Mouse (Mus musculus) G1E-ER4 (cell line): Measurements from ENCODE around the gene Sost. TPM values are rescaled to one million over a fixed set of nuclear protein-coding genes. Genes with fewer than 3 reads are reported as not detected.

ENCODE experiments used
- GATA1 ChIP-seq: IDR thresholded peaks from one replicate; pipeline ENCODE4 v1.8.0; 2012; ENCODE audit warnings: low read length, inconsistent platforms
- polyA plus RNA-seq: library from polyadenylated mRNA; stranded (reverse); fragments of >175 nt; gene quantifications from 2 replicates; pipeline ENCODE4 v1.2.3, GENCODE M21; 2012

The Sost gene
- polyA plus RNA-seq: not detected in 2 replicates

- TF ChIP-seq GATA1: no peak
Observed at GRCm38 (mm10) chr11:101966965-101967614, at the start of gene Sost. Gene Sost, minus strand, starts transcription at chr11:101967015.

- no peak for TF ChIP-seq GATA1
Observed at GRCm38 (mm10) chr11:102016136-102016535, 49.3 kb upstream of the Sost start.

DNA sequence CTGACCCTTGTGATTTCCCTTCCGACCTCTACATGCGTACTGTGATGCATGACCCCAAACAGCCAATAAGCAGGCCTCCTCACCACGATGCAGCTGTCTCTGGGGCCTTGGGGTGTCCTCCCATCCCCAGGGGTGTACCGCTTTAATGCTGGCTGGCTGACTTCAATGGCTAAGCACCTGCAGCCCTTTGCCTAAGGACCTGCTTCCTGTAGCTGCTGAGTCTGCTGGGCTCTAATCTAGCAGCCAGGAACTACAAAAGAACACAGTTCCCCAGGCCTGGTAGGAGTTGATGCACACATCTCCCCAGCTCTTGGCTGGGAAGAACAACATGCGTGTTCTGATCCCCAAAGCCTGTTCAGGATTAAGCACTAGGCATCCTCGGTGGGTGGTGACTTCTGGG, 48.7 kb upstream of the Sost start:
- no peak for TF ChIP-seq GATA1

GRCm38 (mm10) chr11:102013201-102013600, 46.4 kb upstream of the Sost start:
- TF ChIP-seq GATA1: no peak

GRCm38 (mm10) chr11:102011510-102011909, 44.7 kb upstream of the Sost start:
- TF ChIP-seq GATA1: no peak

DNA sequence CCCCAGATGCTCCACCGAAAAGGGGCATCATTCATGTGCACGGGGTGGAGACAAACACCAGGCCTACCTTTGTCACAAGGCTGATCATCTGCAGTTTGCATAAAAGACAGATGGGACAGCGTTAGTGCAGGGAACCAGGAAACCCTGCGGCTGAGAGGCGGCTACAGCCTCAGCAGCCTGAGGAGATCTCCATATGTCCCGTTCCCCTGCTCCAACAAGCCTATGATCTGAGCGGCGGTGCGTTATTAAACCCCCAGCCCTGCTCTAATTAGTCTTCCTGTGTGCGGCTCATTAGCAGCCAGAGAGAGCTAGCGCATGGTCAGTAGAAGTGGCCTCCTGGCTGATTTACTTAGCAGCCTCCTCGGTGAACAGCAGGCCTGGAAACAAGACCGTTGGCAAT, 43.3 kb upstream of the Sost start:
- TF ChIP-seq GATA1: no peak

DNA sequence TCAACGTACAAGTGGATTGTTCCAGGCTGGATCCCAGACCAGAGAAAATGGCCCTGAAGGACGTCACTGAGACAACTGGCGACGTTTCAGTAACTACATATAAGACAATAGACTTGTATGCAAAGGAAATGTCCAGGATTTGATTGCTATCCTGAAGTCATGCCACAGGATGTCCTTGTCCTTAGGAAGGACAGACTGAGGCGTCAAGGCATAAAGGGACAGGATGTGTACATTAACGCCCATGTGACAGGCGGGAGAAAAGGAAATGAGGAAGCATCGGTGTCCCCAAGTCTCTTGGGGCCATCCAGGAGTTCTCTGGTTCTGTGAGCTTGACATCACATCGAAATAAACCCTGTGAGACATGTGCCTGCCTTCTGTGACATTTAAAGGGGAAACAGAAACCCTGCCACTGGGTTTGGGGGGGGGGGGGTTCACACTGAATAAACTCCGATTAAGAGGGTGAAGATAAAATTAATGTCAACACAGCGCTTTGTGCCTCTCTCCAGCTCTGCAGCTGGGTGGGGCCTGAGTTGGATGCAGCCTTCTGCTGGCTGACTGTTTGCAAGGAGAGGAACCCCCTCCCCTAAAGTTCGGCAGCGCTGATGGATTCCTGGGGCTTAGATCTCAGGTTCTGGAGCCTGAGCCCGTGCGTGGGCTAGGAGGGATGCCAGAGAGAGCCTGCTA, 42.3 kb upstream of the Sost start:
- no peak for TF ChIP-seq GATA1

DNA sequence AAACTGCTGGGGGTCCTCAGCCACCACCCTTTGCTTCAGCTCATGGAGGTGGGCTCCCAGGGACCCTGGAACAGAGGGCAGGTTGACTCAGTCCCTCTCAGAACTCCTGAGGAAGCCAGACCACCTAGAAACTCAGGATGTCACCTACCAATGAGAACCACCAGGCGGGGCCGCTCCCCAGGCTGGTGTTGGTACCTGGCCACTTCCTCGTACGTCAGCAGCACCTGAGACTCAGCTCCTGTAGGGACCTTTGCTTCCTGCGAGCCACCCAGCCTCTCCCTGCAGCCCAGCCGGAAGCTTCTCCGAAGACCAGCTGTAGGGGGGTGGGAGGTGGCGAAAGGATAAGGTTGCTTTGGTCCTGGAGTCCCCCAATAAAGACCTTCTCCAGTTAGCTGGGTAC, 41.6 kb upstream of the Sost start:
- no peak for TF ChIP-seq GATA1

DNA sequence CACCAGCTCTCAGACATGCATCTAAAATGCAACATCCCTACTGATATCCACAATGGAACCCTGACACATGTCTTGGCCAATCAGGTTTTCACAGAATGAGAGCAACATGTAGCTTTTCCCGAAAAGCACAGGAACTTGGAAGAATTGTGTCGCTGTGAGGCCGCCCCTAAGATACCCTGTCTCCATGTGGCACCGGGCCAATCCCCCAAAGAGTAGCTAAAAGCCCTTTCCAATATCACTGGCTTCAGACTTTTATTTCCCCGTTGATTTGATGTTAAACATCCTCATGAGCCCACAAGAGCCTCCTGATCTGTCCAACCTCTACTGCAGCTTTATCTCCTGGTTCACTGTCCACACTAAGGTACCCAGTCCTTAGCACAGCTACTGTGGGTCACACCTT, 39.9 kb upstream of the Sost start:
- TF ChIP-seq GATA1: no peak

DNA sequence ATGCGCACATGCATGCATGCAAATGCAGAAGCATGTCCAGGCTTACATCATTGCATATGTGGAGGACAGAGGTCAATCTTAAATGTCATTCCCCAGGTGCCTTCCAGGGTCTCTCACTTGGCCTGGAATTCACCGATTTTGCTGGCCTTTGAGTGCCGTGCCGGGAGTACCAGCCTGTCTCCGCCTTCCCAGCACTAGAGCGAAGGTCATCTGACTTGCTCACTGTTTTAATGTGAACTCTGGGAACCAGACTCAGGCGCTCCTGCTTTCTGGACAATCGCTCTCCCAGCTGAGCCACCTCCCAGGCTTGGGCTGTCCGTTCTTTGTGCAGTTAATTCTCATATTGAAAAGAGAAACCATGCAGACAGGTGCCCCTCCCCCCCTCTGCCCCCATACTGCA, 39.5 kb upstream of the Sost start:
- no peak for TF ChIP-seq GATA1

GRCm38 (mm10) chr11:102004251-102004650, 37.4 kb upstream of the Sost start:
- TF ChIP-seq GATA1: no peak

- TF ChIP-seq GATA1: no peak
Observed at GRCm38 (mm10) chr11:101999466-101999865, 32.7 kb upstream of the Sost start.

DNA sequence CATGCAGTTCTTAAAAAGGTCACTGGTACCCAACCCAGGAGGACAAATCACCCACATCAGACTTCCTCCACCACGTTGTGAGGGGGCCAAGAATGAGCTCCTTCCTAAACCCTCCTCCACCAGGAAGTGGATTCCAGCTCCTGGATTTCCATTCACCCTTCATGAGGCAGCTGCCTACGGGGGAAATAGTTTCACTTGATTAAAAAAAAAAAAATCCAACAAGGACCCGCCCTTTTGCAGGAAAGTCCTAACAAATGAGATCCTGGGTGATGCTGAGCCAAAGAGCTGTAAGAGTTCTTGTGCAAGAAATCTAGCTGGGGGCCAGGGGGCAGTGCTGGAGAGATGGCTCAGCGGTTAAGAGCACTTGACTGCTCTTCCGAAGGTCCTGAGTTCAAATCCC, 31.4 kb upstream of the Sost start:
- TF ChIP-seq GATA1: no peak

GRCm38 (mm10) chr11:101995938-101996337, 29.1 kb upstream of the Sost start:
- TF ChIP-seq GATA1: no peak

- TF ChIP-seq GATA1: no peak
Observed at GRCm38 (mm10) chr11:101994100-101994499, 27.3 kb upstream of the Sost start.

- no peak for TF ChIP-seq GATA1
Observed at GRCm38 (mm10) chr11:101992411-101992810, 25.6 kb upstream of the Sost start.

GRCm38 (mm10) chr11:101991813-101992212, 25.0 kb upstream of the Sost start:
- TF ChIP-seq GATA1: no peak
